Mouse (Mus musculus) layer of hippocampus, adult 9-10 months (tissue): ENCODE data around the gene Pbld1.
A peak's percentile ranks its signal among the peaks of the same experiment; 100 is the strongest.

Experiments
- DNase-seq: peaks from one replicate; pipeline ENCODE4 v3.0.0; 2022; ENCODE audit warnings: low spot score

Pbld1 gene

GRCm38 (mm10) chr10:63059862-63060261, at the start of gene Pbld1:
Pbld1 (plus strand) TSS chr10:63060162.
- DNase-seq = no peak

GRCm38 (mm10) chr10:63010268-63010667, 49.7 kb upstream of the Pbld1 start:
- DNase-seq = no peak

- no peak for DNase-seq
Measured at GRCm38 (mm10) chr10:63011556-63011955, 48.4 kb upstream of the Pbld1 start.

- no peak for DNase-seq
Measured at GRCm38 (mm10) chr10:63013476-63013875, 46.5 kb upstream of the Pbld1 start.

GRCm38 (mm10) chr10:63014168-63014567, 45.8 kb upstream of the Pbld1 start:
- DNase-seq = no peak

GRCm38 (mm10) chr10:63019304-63019703, 40.7 kb upstream of the Pbld1 start:
- DNase-seq = no peak

- DNase-seq = no peak
Measured at GRCm38 (mm10) chr10:63021702-63022101, 38.3 kb upstream of the Pbld1 start.

- no peak for DNase-seq
Measured at GRCm38 (mm10) chr10:63022541-63023120, 37.3 kb upstream of the Pbld1 start.

GRCm38 (mm10) chr10:63023121-63023748, 36.7 kb upstream of the Pbld1 start:
- no peak for DNase-seq

- DNase-seq = peak; percentile 94
Measured at GRCm38 (mm10) chr10:63023749-63024579, 36.0 kb upstream of the Pbld1 start, which contains the start of the genes Hnrnph3 and Pbld2. Hnrnph3 (minus strand) TSS chr10:63024217. Pbld2 (plus strand) TSS chr10:63024315.

GRCm38 (mm10) chr10:63024580-63024910, 35.4 kb upstream of the Pbld1 start:
- DNase-seq = no peak

GRCm38 (mm10) chr10:63025016-63025415, 34.9 kb upstream of the Pbld1 start:
- DNase-seq = no peak

GRCm38 (mm10) chr10:63025491-63026011, 34.4 kb upstream of the Pbld1 start:
- DNase-seq = no peak

- no peak for DNase-seq
Measured at GRCm38 (mm10) chr10:63026156-63026794, 33.7 kb upstream of the Pbld1 start.

- no peak for DNase-seq
Measured at GRCm38 (mm10) chr10:63026795-63027160, 33.2 kb upstream of the Pbld1 start.

- DNase-seq = no peak
Measured at GRCm38 (mm10) chr10:63027376-63028161, 32.4 kb upstream of the Pbld1 start.

GRCm38 (mm10) chr10:63028396-63028795, 31.6 kb upstream of the Pbld1 start:
- DNase-seq = no peak

- DNase-seq = no peak
Measured at GRCm38 (mm10) chr10:63032267-63032666, 27.7 kb upstream of the Pbld1 start.

- DNase-seq = no peak
Measured at GRCm38 (mm10) chr10:63032956-63033355, 27.0 kb upstream of the Pbld1 start.

GRCm38 (mm10) chr10:63038571-63039320, 21.2 kb upstream of the Pbld1 start:
- no peak for DNase-seq
